Mouse (Mus musculus): ENCODE measurements around the gene Tmem117.

GRCm38 (mm10) chr15:94652843-94653206, 23.8 kb downstream of the Tmem117 start:
- no peak for TF ChIP-seq CTCF (IDR thresholded peaks at IDR 0.05; ENCODE audit: borderline replicate concordance, control insufficient read depth, extremely low read depth, insufficient read depth, low read length, poor library complexity)
- no peak for TF ChIP-seq POLR2A (IDR thresholded peaks at IDR 0.05; ENCODE audit: control insufficient read depth, extremely low read depth, insufficient read depth, low read length, poor library complexity)
